Mouse (Mus musculus): ENCODE results near the gene Nynrin. TPM values are rescaled to one million over a fixed set of nuclear protein-coding genes. Genes with fewer than 3 reads are reported as not detected.

The Nynrin gene
- polyA plus RNA-seq, 1 experiment from 2014 or later, result 8.4 TPM

GRCm38 (mm10) chr14:55872039-55872438, 18.2 kb downstream of the Nynrin start:
- Histone ChIP-seq H3K4me3 (ENCODE audit: low read length) (no peak overlapping the region), H3K4me2 (ENCODE audit: low read length) (no peak overlapping the region), H3K9me3 (ENCODE audit: control insufficient read depth, low read length) (no peaks in the 10 kb centered on the region), H3K27me3 (replicated peaks; ENCODE audit: control insufficient read depth, insufficient read depth, low read length) (no peaks in the 10 kb centered on the region), H3K36me3 (ENCODE audit: control insufficient read depth, insufficient read depth, low read length) (peaks cover 41% of the 10 kb centered on the region), H3K9ac (ENCODE audit: low read depth, low read length) (no peak overlapping the region), H3K27ac (ENCODE audit: low read depth, low read length) (no peak overlapping the region), H3K4me1 (ENCODE audit: control insufficient read depth, insufficient read depth, low read depth, low read length) (peaks cover 9% of the 10 kb centered on the region)
- ATAC-seq, result no peak
- WGBS, result 91% methylated on average over 12 of the region's 12 CpGs

- ATAC-seq, result no peak
- 92% methylated on average over 17 of the region's 17 CpGs for WGBS
- Histone ChIP-seq H3K27me3 (replicated peaks; ENCODE audit: control insufficient read depth, insufficient read depth, low read length) (no peaks in the 10 kb centered on the region), H3K4me3 (ENCODE audit: low read length) (no peak overlapping the region), H3K9ac (ENCODE audit: low read depth, low read length) (no peak overlapping the region), H3K4me1 (ENCODE audit: control insufficient read depth, insufficient read depth, low read depth, low read length) (peaks cover 9% of the 10 kb centered on the region), H3K36me3 (ENCODE audit: control insufficient read depth, insufficient read depth, low read length) (peaks cover 40% of the 10 kb centered on the region), H3K9me3 (ENCODE audit: control insufficient read depth, low read length) (no peaks in the 10 kb centered on the region), H3K27ac (ENCODE audit: low read depth, low read length) (no peak overlapping the region), H3K4me2 (ENCODE audit: low read length) (no peak overlapping the region)
These were observed 18.7 kb downstream of the Nynrin start for GRCm38 (mm10) chr14:55872551-55872950.

- peak; percentile 18; the same call in 1 of the 2 replicates for ATAC-seq
- Histone ChIP-seq H3K4me2 (ENCODE audit: low read length) (no peak overlapping the region; the same call in 1 of the 2 replicates), H3K27me3 (replicated peaks; ENCODE audit: control insufficient read depth, insufficient read depth, low read length) (no peaks in the 10 kb centered on the region), H3K9me3 (ENCODE audit: control insufficient read depth, low read length) (no peaks in the 10 kb centered on the region), H3K36me3 (ENCODE audit: control insufficient read depth, insufficient read depth, low read length) (peaks cover 38% of the 10 kb centered on the region), H3K4me3 (ENCODE audit: low read length) (no peak overlapping the region), H3K9ac (ENCODE audit: low read depth, low read length) (peak overlapping the region; percentile 48; the same call in 1 of the 2 replicates), H3K4me1 (ENCODE audit: control insufficient read depth, insufficient read depth, low read depth, low read length) (peaks cover 9% of the 10 kb centered on the region), H3K27ac (ENCODE audit: low read depth, low read length) (no peak overlapping the region)
- WGBS, result 85% methylated on average over 8 of the region's 8 CpGs
These were observed 19.5 kb downstream of the Nynrin start for GRCm38 (mm10) chr14:55873242-55873713.

GRCm38 (mm10) chr14:55873714-55874683, 20.2 kb downstream of the Nynrin start:
- 15% methylated on average over 30 of the region's 30 CpGs for WGBS
- peaks cover 32% of the 10 kb centered on the region for H3K36me3 ChIP-seq (ENCODE audit: control insufficient read depth, insufficient read depth, low read length)
- H3K9ac ChIP-seq (ENCODE audit: low read depth, low read length), result peak overlapping the region; percentile 48; the same call in 1 of the 2 replicates
- H3K4me1 ChIP-seq (ENCODE audit: control insufficient read depth, insufficient read depth, low read depth, low read length), result peaks cover 9% of the 10 kb centered on the region
- peak overlapping the region; percentile 45 for H3K4me2 ChIP-seq (ENCODE audit: low read length)
- H3K27me3 ChIP-seq (replicated peaks; ENCODE audit: control insufficient read depth, insufficient read depth, low read length), result no peaks in the 10 kb centered on the region
- peak; percentile 55 for ATAC-seq
- H3K27ac ChIP-seq (ENCODE audit: low read depth, low read length), result peak overlapping the region; percentile 64; the same call in 1 of the 2 replicates
- peak overlapping the region; percentile 27 for H3K4me3 ChIP-seq (ENCODE audit: low read length)
- H3K9me3 ChIP-seq (ENCODE audit: control insufficient read depth, low read length), result no peaks in the 10 kb centered on the region

- H3K27ac ChIP-seq (ENCODE audit: low read depth, low read length), result no peak overlapping the region
- 39% methylated on average over 14 of the region's 14 CpGs for WGBS
- H3K9ac ChIP-seq (ENCODE audit: low read depth, low read length), result no peak overlapping the region
- H3K4me3 ChIP-seq (ENCODE audit: low read length), result no peak overlapping the region
- ATAC-seq, result no peak
- peaks cover 9% of the 10 kb centered on the region for H3K4me1 ChIP-seq (ENCODE audit: control insufficient read depth, insufficient read depth, low read depth, low read length)
- H3K27me3 ChIP-seq (replicated peaks; ENCODE audit: control insufficient read depth, insufficient read depth, low read length), result no peaks in the 10 kb centered on the region
- H3K36me3 ChIP-seq (ENCODE audit: control insufficient read depth, insufficient read depth, low read length), result 0 out of 2 replicates have a peak, but pooled peaks cover 1% of the 10 kb centered on the region
- H3K4me2 ChIP-seq (ENCODE audit: low read length), result no peak overlapping the region
- no peaks in the 10 kb centered on the region for H3K9me3 ChIP-seq (ENCODE audit: control insufficient read depth, low read length)
These were observed 23.9 kb downstream of the Nynrin start for GRCm38 (mm10) chr14:55877469-55878315.

GRCm38 (mm10) chr14:55878316-55878940, 24.6 kb downstream of the Nynrin start:
- H3K4me3 ChIP-seq (ENCODE audit: low read length), result no peak overlapping the region
- no peak overlapping the region for H3K9ac ChIP-seq (ENCODE audit: low read depth, low read length)
- peaks cover 7% of the 10 kb centered on the region for H3K4me1 ChIP-seq (ENCODE audit: control insufficient read depth, insufficient read depth, low read depth, low read length)
- H3K36me3 ChIP-seq (ENCODE audit: control insufficient read depth, insufficient read depth, low read length), result no peaks in the 10 kb centered on the region
- H3K27ac ChIP-seq (ENCODE audit: low read depth, low read length), result no peak overlapping the region
- no peak for ATAC-seq
- WGBS, result 38% methylated on average over 7 of the region's 7 CpGs
- no peaks in the 10 kb centered on the region for H3K27me3 ChIP-seq (replicated peaks; ENCODE audit: control insufficient read depth, insufficient read depth, low read length)
- no peak overlapping the region for H3K4me2 ChIP-seq (ENCODE audit: low read length)
- H3K9me3 ChIP-seq (ENCODE audit: control insufficient read depth, low read length), result no peaks in the 10 kb centered on the region

- Histone ChIP-seq H3K4me1 (ENCODE audit: control insufficient read depth, insufficient read depth, low read depth, low read length) (peaks cover 5% of the 10 kb centered on the region), H3K27me3 (replicated peaks; ENCODE audit: control insufficient read depth, insufficient read depth, low read length) (no peaks in the 10 kb centered on the region), H3K9me3 (ENCODE audit: control insufficient read depth, low read length) (no peaks in the 10 kb centered on the region), H3K36me3 (ENCODE audit: control insufficient read depth, insufficient read depth, low read length) (no peaks in the 10 kb centered on the region), H3K4me2 (ENCODE audit: low read length) (no peak overlapping the region), H3K4me3 (ENCODE audit: low read length) (no peak overlapping the region), H3K27ac (ENCODE audit: low read depth, low read length) (no peak overlapping the region), H3K9ac (ENCODE audit: low read depth, low read length) (no peak overlapping the region)
- ATAC-seq, result no peak
- WGBS, result 38% methylated on average over 1 of the region's 1 CpGs
These were observed 25.8 kb downstream of the Nynrin start for GRCm38 (mm10) chr14:55879623-55880022.

- Histone ChIP-seq H3K4me1 (ENCODE audit: control insufficient read depth, insufficient read depth, low read depth, low read length) (peaks cover 10% of the 10 kb centered on the region), H3K27me3 (replicated peaks; ENCODE audit: control insufficient read depth, insufficient read depth, low read length) (no peaks in the 10 kb centered on the region), H3K9ac (ENCODE audit: low read depth, low read length) (no peak overlapping the region), H3K4me3 (ENCODE audit: low read length) (no peak overlapping the region), H3K4me2 (ENCODE audit: low read length) (no peak overlapping the region), H3K27ac (ENCODE audit: low read depth, low read length) (no peak overlapping the region), H3K9me3 (ENCODE audit: control insufficient read depth, low read length) (no peaks in the 10 kb centered on the region), H3K36me3 (ENCODE audit: control insufficient read depth, insufficient read depth, low read length) (no peaks in the 10 kb centered on the region)
- WGBS, result 84% methylated on average over 8 of the region's 8 CpGs
- no peak for ATAC-seq
These were observed 27.2 kb downstream of the Nynrin start for GRCm38 (mm10) chr14:55880982-55881381.
